Mouse (Mus musculus) spleen, adult 18-20 months (tissue): ENCODE data around the gene Ppp1ca.

ENCODE experiments used
- DNase-seq, 2 experiments: peaks; one replicate each; pipeline ENCODE4 v3.0.0; 2022; ENCODE audit warnings: mixed read lengths in 2 of 2

Gene Ppp1ca

GRCm38 (mm10) chr19:4155223-4156072 is 36.4 kb upstream of the Ppp1ca start:
- no peak for DNase-seq

GRCm38 (mm10) chr19:4156073-4156579 is 35.7 kb upstream of the Ppp1ca start:
- no peak for DNase-seq

GRCm38 (mm10) chr19:4156771-4157170 is 35.1 kb upstream of the Ppp1ca start:
- DNase-seq = no peak

GRCm38 (mm10) chr19:4159049-4159448 is 32.8 kb upstream of the Ppp1ca start:
- DNase-seq = no peak

- peak; percentile 90 to 92 for DNase-seq
Observed at GRCm38 (mm10) chr19:4162646-4163542, 29.0 kb upstream of the Ppp1ca start, which contains the start of gene Rps6kb2. Gene Rps6kb2, minus strand, starts transcription at chr19:4163354.

GRCm38 (mm10) chr19:4163543-4163887 is 28.4 kb upstream of the Ppp1ca start:
- DNase-seq = no peak

GRCm38 (mm10) chr19:4164100-4164499 is 27.8 kb upstream of the Ppp1ca start:
- no peak for DNase-seq

- peak in 1 of 2 experiments; percentile 5 for DNase-seq
Observed at GRCm38 (mm10) chr19:4164721-4165120, 27.1 kb upstream of the Ppp1ca start.

GRCm38 (mm10) chr19:4166678-4167476 is 25.0 kb upstream of the Ppp1ca start:
- DNase-seq = peak in 1 of 2 experiments; percentile 5

- peak; percentile 99 to 100 for DNase-seq
Observed at GRCm38 (mm10) chr19:4169378-4169784, 22.5 kb upstream of the Ppp1ca start.

GRCm38 (mm10) chr19:4169810-4170209 is 22.1 kb upstream of the Ppp1ca start:
- DNase-seq = no peak

- DNase-seq = no peak
Observed at GRCm38 (mm10) chr19:4170723-4171392, 21.0 kb upstream of the Ppp1ca start.

- DNase-seq = no peak
Observed at GRCm38 (mm10) chr19:4171393-4172290, 20.2 kb upstream of the Ppp1ca start.

GRCm38 (mm10) chr19:4172925-4173324 is 18.9 kb upstream of the Ppp1ca start:
- DNase-seq = no peak

GRCm38 (mm10) chr19:4175368-4175947 is 16.4 kb upstream of the Ppp1ca start, which contains the start of gene Carns1:
Gene Carns1, minus strand, starts transcription at chr19:4175479.
- no peak for DNase-seq

GRCm38 (mm10) chr19:4180411-4180810 is 11.5 kb upstream of the Ppp1ca start:
- no peak for DNase-seq

- peak; percentile 60 to 66 for DNase-seq
Observed at GRCm38 (mm10) chr19:4181892-4182291, 10.0 kb upstream of the Ppp1ca start.

- no peak for DNase-seq
Observed at GRCm38 (mm10) chr19:4183689-4184088, 8.2 kb upstream of the Ppp1ca start.

- DNase-seq = peak; percentile 72 to 73
Observed at GRCm38 (mm10) chr19:4184976-4185975, 6.6 kb upstream of the Ppp1ca start.
